Mouse (Mus musculus) right cerebral cortex, postnatal 10 days (tissue): Measurements from ENCODE around the gene Erbb4.
"Not testable (repeated sequence)": the region's sequence is repeated elsewhere in the genome, so short reads cannot be mapped to it uniquely, and the experiment has no call there.

Source experiments
- DNase-seq, 2 experiments: peaks; one replicate each; pipeline ENCODE4 v3.0.0; 2021; ENCODE audit warnings: low spot score in 2 of 2

Gene Erbb4

GRCm38 (mm10) chr1:68872976-68873634 is 234.8 kb downstream of the Erbb4 start:
- DNase-seq: no peak

DNA sequence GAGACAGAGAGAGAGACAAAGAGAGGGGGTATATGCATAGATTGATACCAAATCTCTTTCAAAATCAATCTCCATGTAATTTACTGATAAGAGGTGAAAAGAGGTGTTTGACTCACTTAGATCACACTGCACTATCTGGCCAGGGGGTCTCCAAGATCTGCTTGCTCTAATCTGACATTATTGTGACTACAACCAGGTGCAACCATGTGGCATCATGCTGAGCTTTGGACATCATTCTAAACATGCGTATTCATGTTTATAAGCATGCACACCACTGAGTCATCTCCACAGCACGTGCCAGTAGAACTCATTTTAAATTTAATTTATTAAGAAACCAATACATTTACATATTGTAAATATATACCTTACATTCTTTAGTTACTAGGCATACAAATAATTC is 247.5 kb downstream of the Erbb4 start:
- DNase-seq: no peak

- DNase-seq: no peak
These were observed 248.4 kb downstream of the Erbb4 start for GRCm38 (mm10) chr1:68859480-68859879.

- DNase-seq: no peak
These were observed 268.5 kb downstream of the Erbb4 start for GRCm38 (mm10) chr1:68839352-68839751.

DNA sequence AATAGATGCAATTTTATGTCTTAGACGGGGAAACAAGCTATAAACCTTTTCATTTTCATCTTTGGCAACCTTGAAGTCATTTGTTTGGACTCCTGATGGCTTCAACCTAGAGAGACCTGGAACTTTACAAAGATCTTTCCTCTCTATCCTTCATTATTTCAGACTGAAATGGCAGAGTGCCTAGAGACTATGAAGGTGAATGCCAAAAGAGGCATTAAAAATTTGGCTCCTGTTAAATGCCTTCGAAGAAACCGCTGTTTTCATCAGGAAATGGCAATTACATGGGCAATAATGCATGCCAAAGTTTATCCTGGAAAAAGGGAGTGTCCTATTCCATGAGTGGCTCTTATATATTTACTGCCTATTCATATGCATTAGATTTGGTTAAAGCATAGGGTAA is 273.2 kb downstream of the Erbb4 start:
- no peak for DNase-seq

- DNase-seq: no peak
These were observed 275.8 kb downstream of the Erbb4 start for GRCm38 (mm10) chr1:68832101-68832500.

GRCm38 (mm10) chr1:68831575-68831974 is 276.3 kb downstream of the Erbb4 start:
- no peak for DNase-seq

DNA sequence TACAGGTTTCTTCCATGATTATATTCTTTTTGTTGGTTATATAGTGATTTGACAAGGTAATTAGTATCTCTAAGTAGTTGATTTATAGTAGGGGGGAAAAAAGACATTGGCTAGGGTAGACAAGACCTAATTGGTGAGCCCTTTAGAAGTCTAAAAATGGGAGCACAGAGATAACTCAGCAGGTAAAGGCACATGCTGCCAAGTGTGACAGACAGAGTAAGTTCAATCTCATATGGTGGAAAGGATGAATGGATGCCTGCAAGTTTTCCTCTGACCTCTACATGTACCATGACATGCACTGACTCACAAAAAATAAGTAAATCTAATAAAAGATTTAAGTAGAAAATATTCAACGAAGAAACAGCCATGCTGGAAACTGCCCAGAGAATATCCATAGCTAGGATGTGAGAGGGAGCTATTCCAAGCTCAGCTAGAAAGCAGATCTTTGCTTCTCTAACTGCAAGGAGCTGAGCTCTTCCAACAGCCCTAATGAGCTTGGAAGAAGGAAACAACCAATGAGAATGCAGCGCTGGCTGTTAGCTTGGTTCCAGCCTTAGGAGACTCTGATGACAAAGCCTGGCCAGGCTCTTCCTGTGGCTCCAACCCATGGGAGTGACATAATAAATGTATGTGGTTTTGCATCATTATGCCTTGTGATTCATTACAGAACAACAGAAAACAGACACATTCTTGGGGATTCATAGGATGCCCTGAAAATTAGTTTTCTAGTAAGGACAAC is 277.2 kb downstream of the Erbb4 start:
- no peak for DNase-seq

- DNase-seq: no peak
These were observed 284.7 kb downstream of the Erbb4 start for GRCm38 (mm10) chr1:68823116-68823644.

- DNase-seq: no peak
These were observed 301.1 kb downstream of the Erbb4 start for GRCm38 (mm10) chr1:68806711-68807110.

- no peak for DNase-seq
These were observed 320.3 kb downstream of the Erbb4 start for GRCm38 (mm10) chr1:68787409-68788015.

DNA sequence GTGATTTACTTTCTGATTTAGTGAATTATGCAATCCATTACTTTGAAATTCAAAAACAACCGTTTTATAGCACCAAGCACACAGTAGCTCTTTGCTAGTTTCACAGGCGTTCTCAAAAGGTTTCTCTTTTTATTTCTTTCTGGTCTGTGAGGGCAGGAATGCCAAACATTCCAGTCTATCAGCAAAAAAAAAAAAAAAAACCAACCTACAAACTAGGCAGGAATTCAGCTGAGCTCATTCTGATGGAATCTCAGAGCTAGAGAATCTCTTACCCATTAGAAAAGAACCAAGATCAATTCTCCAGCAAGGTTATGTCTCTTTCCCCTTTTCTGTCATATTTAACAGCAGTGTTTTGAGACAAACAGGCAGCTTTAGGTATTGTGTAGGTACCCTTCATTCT is 327.2 kb downstream of the Erbb4 start:
- no peak for DNase-seq

DNA sequence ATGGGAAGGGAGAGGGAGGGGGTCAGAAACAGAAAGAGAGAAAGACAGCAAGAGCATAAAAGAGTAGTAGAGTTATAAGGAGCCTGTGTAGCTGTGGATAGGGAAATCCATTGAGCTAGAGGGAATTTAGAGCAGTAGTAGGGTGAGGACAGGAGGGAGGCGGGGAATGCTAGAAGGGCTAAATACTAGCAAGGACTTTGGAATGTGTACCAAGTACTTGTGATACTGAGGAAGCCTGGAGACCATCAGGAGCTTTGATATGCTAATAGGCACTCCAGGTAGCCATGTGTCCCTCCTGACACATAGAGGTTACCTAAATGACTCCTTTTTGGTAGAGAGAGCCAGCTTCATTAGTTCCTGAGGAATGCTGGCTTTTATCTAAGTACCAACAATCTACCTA is 327.8 kb downstream of the Erbb4 start:
- DNase-seq: no peak

DNA sequence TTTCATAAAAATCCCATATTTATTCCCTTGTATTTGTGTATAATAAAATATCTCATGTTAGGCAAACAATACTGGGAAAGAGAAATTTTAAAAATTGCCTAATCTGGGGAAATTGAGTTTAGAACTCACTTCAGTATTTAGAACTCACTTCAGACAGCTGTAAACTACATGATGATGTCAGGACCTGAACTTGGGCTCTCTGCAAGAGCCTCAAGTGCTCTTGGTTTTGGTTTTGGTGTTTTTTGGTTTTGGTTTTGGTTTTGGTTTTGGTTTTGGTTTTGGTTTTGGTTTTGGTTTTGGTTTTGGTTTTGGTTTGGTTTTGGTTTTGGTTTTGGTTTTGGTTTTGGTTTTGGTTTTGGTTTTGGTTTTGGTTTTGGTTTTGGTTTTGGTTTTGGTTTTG is 341.8 kb downstream of the Erbb4 start:
- DNase-seq: not testable (repeated sequence)

DNA sequence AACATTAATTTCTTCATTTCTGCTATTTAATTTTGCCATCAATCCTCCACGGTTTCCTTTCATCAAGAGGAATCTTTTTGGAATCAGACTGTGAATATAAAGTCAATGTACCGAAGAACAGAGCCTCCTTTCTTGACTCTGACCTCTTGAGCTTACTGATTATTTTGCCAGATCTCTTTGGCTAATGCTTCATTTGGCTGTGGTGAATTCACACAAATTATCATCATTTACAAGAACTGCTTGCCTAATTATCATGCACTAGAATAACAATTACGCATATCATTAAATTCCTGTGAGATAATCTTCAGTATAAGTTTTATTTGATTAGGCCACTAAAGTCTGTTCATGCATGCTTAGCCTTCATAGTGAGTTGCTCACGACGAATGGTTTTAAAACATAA is 345.4 kb downstream of the Erbb4 start:
- DNase-seq: no peak

- peak in 1 of 2 experiments; percentile 32 for DNase-seq
These were observed 358.9 kb downstream of the Erbb4 start for GRCm38 (mm10) chr1:68748976-68749375.

GRCm38 (mm10) chr1:68681478-68681877 is 426.4 kb downstream of the Erbb4 start:
- no peak for DNase-seq

GRCm38 (mm10) chr1:68674667-68675066 is 433.2 kb downstream of the Erbb4 start:
- DNase-seq: no peak

- DNase-seq: no peak
These were observed 440.8 kb downstream of the Erbb4 start for GRCm38 (mm10) chr1:68666831-68667601.

DNA sequence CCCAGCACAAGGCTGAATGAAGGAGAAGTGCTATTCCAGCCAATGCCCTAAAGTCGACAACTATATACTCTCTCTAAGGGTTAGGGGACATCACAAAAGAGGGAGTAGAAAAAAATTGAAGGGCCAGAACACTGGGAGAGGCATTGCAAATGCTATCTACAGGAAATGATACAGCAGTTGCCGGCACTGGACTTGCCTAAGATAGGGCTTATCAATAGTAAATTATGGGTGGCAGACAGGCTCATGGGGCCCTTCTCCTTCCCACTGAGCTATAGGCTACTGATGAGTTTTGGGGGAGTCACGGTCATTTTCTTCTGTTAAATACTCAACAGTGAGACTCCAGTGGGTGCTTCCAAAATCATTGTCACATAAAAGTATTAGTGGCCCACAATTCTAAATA is 517.4 kb downstream of the Erbb4 start:
- no peak for DNase-seq

DNA sequence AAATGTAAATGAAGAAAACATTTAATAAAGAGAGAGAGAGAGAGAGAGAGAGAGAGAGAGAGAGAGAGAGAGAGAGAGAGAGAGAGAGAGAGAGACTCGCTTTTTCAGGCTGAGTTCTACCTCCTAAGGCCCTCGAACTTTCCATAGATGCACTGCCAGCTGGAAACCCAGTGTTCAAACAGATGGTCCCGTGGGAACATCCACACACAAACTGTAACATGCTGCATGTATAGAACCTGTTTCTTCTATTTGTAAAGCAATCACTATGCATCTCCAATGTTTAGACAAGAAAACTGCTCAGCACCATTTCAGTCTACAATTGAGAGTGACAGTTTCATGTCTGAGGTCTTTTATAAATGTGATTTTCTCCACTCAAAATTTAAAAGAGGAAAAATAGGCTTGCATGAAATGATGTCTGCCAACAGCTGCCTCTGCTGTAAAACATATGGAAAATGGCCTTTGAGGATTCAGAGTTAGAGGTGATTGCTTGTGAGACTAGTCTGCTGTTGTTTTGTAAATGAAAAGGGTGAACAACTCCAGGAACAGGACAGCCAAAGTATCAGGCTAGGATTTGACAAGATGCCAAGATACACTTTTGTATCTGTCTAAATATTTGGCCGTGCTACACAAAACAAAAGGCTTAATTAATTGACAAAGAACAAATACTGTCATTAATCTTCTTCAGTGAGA is 533.9 kb downstream of the Erbb4 start:
- DNase-seq: peak; percentile 18 to 29
